Mouse (Mus musculus) kidney, embryonic 14.5 days (tissue): ENCODE measurements at regions not wholly inside any gene's neighbourhood (a gene's known extent, or its start where the extent isn't known, plus 50 kb on each side); places are given as distances from the start of the nearest gene placed in this dataset.
A peak's percentile ranks its signal among the peaks of the same experiment; 100 is the strongest.

Experiments used
- ATAC-seq: fragments of 200-750 bp; cut with Nextera tagmentation; 2 replicates; pipeline ENCODE4 v1.8.0; 2017; ENCODE audit warnings: moderate number of reproducible peaks, mild to moderate bottlenecking, moderate TSS enrichment, moderate library complexity; ENCODE audit not compliant: low FRiP score, low TSS enrichment
- H3K27ac ChIP-seq: fragments of 300-500 bp; sonication (generic); 2 replicates; pipeline ENCODE4 v1.5.1; 2014; ENCODE audit warnings: low read depth, mild to moderate bottlenecking, low read length, moderate library complexity, mixed read lengths
- H3K27me3 ChIP-seq: fragments of 300-500 bp; sonication (generic); 2 replicates; pipeline ENCODE4 v1.6.1; 2014; ENCODE audit warnings: mild to moderate bottlenecking, low read length; ENCODE audit not compliant: control insufficient read depth, insufficient read depth
- H3K36me3 ChIP-seq: fragments of 300-500 bp; sonication (generic); 2 replicates; pipeline ENCODE4 v1.6.1; 2014; ENCODE audit warnings: low read length, mixed read lengths; ENCODE audit not compliant: control insufficient read depth, insufficient read depth
- H3K4me1 ChIP-seq: fragments of 300-500 bp; sonication (generic); 2 replicates; pipeline ENCODE4 v1.6.1; 2014; ENCODE audit warnings: low read length, mixed read lengths; ENCODE audit not compliant: control insufficient read depth, insufficient read depth
- H3K4me2 ChIP-seq: fragments of 300-500 bp; sonication (generic); replicated peaks from 2 replicates; pipeline ENCODE4 v1.6.1; 2014; ENCODE audit warnings: low read depth, mild to moderate bottlenecking, low read length
- H3K4me3 ChIP-seq: fragments of 300-500 bp; sonication (generic); 2 replicates; pipeline ENCODE4 v1.5.1; 2014; ENCODE audit warnings: mild to moderate bottlenecking, low read length
- H3K9ac ChIP-seq: fragments of 300-500 bp; sonication (generic); 2 replicates; pipeline ENCODE4 v1.6.1; 2014; ENCODE audit warnings: low read depth, mild to moderate bottlenecking, low read length, moderate library complexity
- H3K9me3 ChIP-seq: fragments of 300-500 bp; sonication (generic); 2 replicates; pipeline ENCODE4 v1.6.1; 2016; ENCODE audit warnings: low read length; ENCODE audit not compliant: control insufficient read depth
- WGBS: fragments of 180-500 bp; shearing (Covaris S2); extraction: QIAGEN DNeasy Blood & Tissue Kit; methylation state at CpG from one replicate; pipeline ENCODE4 v1.1.7; 2014; 5-methylcytosine and 5-hydroxymethylcytosine counted together

DNA sequence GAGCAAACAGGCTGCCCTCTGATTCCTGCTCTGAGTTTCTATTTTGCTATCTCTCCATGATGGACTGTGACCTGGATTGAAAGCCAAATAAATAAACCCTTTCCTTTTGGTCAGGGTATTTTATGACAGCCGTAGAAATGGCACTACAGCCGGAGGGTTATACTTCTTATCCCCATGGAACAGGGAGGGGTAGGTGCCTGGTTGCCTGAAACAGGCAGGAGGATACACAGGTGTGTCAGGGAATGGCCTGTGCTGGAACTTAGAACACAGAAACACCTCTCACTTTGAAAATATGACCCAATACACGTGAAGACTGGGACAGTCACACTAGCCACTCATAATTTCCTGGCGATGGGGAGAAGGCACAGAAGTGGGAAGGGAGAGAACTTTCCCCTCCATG, 200.1 kb downstream of the Gm7361 start:
- Histone ChIP-seq H3K27me3 (no peaks in the 10 kb centered on the region), H3K4me2 (no peak overlapping the region), H3K4me1 (no peaks in the 10 kb centered on the region), H3K36me3 (no peaks in the 10 kb centered on the region), H3K9me3 (no peaks in the 10 kb centered on the region), H3K27ac (no peak overlapping the region), H3K4me3 (no peak overlapping the region), H3K9ac (no peak overlapping the region)
- WGBS, result 50% methylated on average over 4 of the region's 4 CpGs
- ATAC-seq, result no peak

- H3K36me3 ChIP-seq, result no peaks in the 10 kb centered on the region
- H3K4me2 ChIP-seq, result no peak overlapping the region
- H3K9me3 ChIP-seq, result no peaks in the 10 kb centered on the region
- no peak for ATAC-seq
- no peak overlapping the region for H3K9ac ChIP-seq
- H3K27ac ChIP-seq, result no peak overlapping the region
- no peaks in the 10 kb centered on the region for H3K27me3 ChIP-seq
- 36% methylated on average over 1 of the region's 1 CpGs for WGBS
- no peaks in the 10 kb centered on the region for H3K4me1 ChIP-seq
- H3K4me3 ChIP-seq, result no peak overlapping the region
Measured at GRCm38 (mm10) chr5:26466666-26467065, 209.2 kb downstream of the Gm7361 start.

DNA sequence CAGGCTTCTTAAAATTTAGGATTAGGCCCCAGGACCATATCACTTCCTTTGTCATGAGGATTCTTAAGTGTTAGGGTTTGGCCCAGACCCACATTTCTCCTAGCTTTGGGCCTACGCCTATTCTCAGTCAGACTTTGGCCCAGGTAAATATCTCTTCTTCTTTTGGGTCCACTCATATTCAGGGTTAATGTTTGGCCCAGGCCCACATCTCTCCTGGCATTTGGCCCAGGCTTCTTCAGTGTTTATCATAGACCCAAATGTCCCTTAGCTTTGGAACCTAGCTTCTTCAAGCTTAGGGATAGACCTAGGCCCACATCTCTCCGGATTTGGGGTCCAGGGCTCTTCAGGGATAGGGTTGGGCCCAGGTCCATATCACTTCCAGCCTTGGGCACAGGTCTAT, 228.2 kb downstream of the Gm7361 start:
- WGBS, result 85% methylated on average over 2 of the region's 2 CpGs

GRCm38 (mm10) chr5:26494003-26494402, 236.5 kb downstream of the Gm7361 start:
- H3K4me3 ChIP-seq, result no peak overlapping the region
- H3K4me2 ChIP-seq, result no peak overlapping the region
- H3K27ac ChIP-seq, result no peak overlapping the region
- H3K27me3 ChIP-seq, result no peaks in the 10 kb centered on the region
- H3K4me1 ChIP-seq, result no peaks in the 10 kb centered on the region
- no peaks in the 10 kb centered on the region for H3K9me3 ChIP-seq
- H3K36me3 ChIP-seq, result no peaks in the 10 kb centered on the region
- no peak overlapping the region for H3K9ac ChIP-seq
- WGBS, result 75% methylated on average over 2 of the region's 2 CpGs
- ATAC-seq, result no peak

More for the DNA sequence above, 228.2 kb downstream of the Gm7361 start:
- Histone ChIP-seq H3K27me3 (no peaks in the 10 kb centered on the region), H3K36me3 (no peaks in the 10 kb centered on the region), H3K4me2 (no peak overlapping the region), H3K27ac (no peak overlapping the region), H3K9ac (no peak overlapping the region), H3K4me1 (no peaks in the 10 kb centered on the region), H3K9me3 (no peaks in the 10 kb centered on the region), H3K4me3 (no peak overlapping the region)
- no peak for ATAC-seq

DNA sequence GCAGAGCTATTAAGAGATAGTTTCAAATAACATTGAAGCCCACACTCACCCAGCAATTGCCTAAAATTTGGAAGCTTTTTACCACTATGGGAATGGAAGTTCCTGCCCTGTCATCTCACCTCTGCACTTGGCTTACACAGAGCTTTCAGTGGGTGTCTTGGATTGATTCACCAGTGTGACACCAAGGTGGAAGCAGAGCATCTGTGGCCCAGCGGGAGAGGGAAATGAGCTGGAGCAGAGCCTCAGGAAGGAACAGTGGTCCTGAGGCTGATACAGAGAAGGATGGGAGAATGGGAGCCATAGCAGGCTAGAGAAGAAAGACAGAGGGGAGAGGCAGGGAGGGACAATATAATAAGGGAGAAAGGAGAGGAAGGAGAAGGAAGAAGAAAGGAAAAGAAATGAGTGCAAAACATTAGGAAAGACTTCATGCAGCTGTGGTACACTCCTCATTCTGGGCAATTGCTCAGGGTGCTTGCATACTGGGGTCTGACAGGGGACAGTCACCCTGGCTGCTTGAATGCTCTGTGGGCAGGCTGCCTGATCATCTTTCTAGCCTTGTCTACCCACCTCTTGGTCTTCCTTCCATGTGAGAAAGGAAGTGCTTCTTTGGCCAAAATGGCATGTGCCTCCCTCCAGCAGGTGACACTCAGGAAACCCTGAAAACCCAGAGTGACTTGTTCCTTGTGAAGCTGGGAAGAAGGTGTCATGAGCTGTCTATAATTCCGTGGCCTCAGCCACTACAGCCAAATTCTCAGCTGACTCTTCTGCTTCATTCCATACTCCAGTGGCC, 240.3 kb downstream of the Gm7361 start:
- H3K27ac ChIP-seq, result no peak overlapping the region
- H3K27me3 ChIP-seq, result no peaks in the 10 kb centered on the region
- no peak for ATAC-seq
- H3K4me1 ChIP-seq, result no peaks in the 10 kb centered on the region
- H3K4me2 ChIP-seq, result no peak overlapping the region
- no peaks in the 10 kb centered on the region for H3K9me3 ChIP-seq
- no peak overlapping the region for H3K4me3 ChIP-seq
- no peaks in the 10 kb centered on the region for H3K36me3 ChIP-seq
- H3K9ac ChIP-seq, result no peak overlapping the region
- 76% methylated on average over 2 of the region's 2 CpGs for WGBS

DNA sequence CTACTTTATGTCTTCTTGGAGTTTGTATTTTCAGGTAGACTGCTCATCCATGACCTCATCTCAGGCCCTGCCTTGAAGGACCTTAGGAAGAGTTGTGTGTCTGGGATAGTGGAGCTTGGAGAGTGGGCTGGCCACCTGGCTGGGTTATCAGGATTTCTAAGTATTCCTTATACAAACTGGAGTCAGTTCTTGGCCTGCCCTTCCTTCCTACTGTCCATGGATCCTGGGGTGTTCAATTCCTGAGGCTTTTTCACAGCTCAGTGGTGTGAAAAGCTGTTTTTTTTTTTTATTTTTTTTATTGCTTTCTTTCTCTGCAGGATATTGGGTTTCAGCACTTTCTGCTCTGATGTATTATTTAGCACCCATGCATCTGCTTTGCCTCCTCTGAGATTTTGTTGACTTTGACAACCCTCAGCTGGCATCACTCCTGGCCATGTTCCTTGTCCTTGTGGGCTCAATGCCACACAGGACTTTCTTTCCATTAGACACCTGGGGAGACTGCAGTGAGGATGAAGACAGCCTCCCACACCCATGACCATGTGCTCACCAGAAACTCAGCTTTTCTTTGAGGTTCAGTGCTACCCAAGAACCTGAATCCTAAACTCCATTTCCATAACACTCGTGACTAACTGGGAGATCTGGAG, 252.2 kb downstream of the Gm7361 start:
- H3K4me1 ChIP-seq, result no peaks in the 10 kb centered on the region
- WGBS, result 40% methylated on average over 1 of the region's 1 CpGs
- H3K27me3 ChIP-seq, result no peaks in the 10 kb centered on the region
- no peaks in the 10 kb centered on the region for H3K36me3 ChIP-seq
- peak; percentile 78 for ATAC-seq
- H3K4me2 ChIP-seq, result no peak overlapping the region
- no peak overlapping the region for H3K9ac ChIP-seq
- H3K9me3 ChIP-seq, result no peaks in the 10 kb centered on the region
- no peak overlapping the region for H3K4me3 ChIP-seq
- no peak overlapping the region for H3K27ac ChIP-seq

GRCm38 (mm10) chr5:26513039-26513955, 255.8 kb downstream of the Gm7361 start:
- peak; percentile 81 for ATAC-seq
- Histone ChIP-seq H3K4me3 (no peak overlapping the region), H3K4me2 (no peak overlapping the region), H3K27ac (no peak overlapping the region), H3K9me3 (no peaks in the 10 kb centered on the region), H3K4me1 (no peaks in the 10 kb centered on the region), H3K36me3 (no peaks in the 10 kb centered on the region), H3K9ac (no peak overlapping the region), H3K27me3 (no peaks in the 10 kb centered on the region)
- WGBS, result 20% methylated on average over 5 of the region's 5 CpGs

DNA sequence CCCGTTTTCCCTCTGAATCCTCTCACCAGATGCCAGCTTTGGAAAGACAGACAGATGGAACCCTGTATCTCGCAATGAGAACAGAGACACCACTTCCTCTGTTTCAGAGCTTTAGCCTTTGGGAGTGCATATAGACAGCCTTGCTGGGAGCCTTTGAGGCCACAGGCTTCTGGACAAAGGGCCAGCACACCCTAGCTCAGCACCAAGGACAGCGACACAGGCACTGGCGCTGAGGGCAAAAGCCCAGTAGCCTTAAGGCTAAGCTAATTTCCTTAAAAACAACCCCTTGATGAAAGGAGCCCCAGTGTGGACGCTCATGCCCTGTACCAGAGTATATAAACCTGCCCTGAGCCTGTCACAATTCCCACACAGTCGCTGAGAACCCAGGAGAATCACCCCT, 278.1 kb downstream of the Gm7361 start:
- no peak overlapping the region for H3K4me3 ChIP-seq
- no peaks in the 10 kb centered on the region for H3K9me3 ChIP-seq
- no peak overlapping the region for H3K27ac ChIP-seq
- no peaks in the 10 kb centered on the region for H3K36me3 ChIP-seq
- peak; percentile 66; the same call in 1 of the 2 replicates for ATAC-seq
- H3K4me1 ChIP-seq, result no peaks in the 10 kb centered on the region
- H3K9ac ChIP-seq, result no peak overlapping the region
- H3K4me2 ChIP-seq, result no peak overlapping the region
- WGBS, result 28% methylated on average over 6 of the region's 6 CpGs
- H3K27me3 ChIP-seq, result no peaks in the 10 kb centered on the region
